ENCODE assay signal across 1 mouse cellular context in genomic region chr3:153913510-153914243, GRCm38 (mm10).
TF ChIP-seq lines count a peak whose summit lies in the region.

No protein-coding gene starts in this region.

TF ChIP-seq in CH12.LX, 34 proteins besides CTCF, POLR2A, EP300 and RAD21 (continued from another document):
- TF ChIP-seq HCFC1 (IDR thresholded peaks at IDR 0.05; ENCODE audit: low read depth, low read length) (no peak), SMC3 (IDR thresholded peaks at IDR 0.05; ENCODE audit: low read depth, low read length) (0 out of 2 replicates have a peak, but pooled peaks have one; percentile 9), USF2 (conservative IDR thresholded peaks at IDR 0.05; ENCODE audit: low read depth, low read length) (no peak), JUND (conservative IDR thresholded peaks at IDR 0.05; ENCODE audit: low read depth, low read length) (no peak), NELFE (IDR thresholded peaks at IDR 0.05; ENCODE audit: low read depth, low read length) (peak; percentile 22; the same call in 1 of the 2 replicates), PAX5 (IDR thresholded peaks at IDR 0.05; ENCODE audit: low read length) (no peak), NRF1 (IDR thresholded peaks at IDR 0.05; ENCODE audit: low read depth, low read length) (no peak), GABPA (IDR thresholded peaks at IDR 0.05; ENCODE audit: insufficient replicate concordance, low read depth, low read length) (no peak), IRF4 (IDR thresholded peaks at IDR 0.05; ENCODE audit: low read depth, low read length) (peak; percentile 19; the same call in 1 of the 2 replicates), JUN (IDR thresholded peaks at IDR 0.05; ENCODE audit: insufficient read depth, low read depth, low read length) (no peak), ETS1 (conservative IDR thresholded peaks at IDR 0.05; ENCODE audit: low read depth, low read length) (no peak)
